12 mouse cellular contexts compared by ENCODE assay signal in the genomic region with DNA sequence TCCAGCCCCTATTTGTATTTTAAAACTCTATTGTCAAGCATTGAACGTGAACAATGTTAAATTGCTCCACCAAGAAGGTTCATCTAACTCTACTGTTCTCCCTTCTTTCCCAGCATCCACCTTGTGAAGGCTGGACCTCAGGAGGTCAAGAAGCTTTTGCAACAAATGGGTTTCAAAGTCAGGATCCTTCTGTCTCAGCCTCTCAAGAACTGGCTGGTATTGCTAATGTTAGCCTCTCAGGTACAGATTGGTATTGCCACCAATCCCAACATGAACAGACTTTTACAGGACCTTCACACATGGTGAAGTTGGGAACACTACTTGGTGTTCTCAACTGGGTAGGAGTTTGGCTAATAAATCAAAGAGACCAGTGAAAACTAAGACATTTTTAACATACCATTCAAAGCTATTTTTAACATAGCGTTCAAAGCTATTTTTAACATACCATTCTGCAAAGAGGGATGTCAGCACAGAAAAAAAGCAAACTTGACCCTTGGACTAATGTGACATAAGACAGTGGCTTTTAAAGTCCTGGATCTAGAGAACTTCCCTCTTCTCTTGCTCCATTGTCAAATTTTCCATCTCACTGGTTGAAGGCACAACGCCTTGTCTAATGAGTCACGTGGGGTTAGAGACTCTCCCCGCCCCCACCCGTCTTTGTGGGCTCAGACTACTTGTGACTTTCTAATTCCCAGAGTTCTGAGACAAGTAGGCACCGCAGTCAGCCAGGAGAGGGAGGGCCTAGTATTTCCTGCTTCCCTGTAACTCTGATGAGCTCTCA. TPM values are rescaled to one million over a fixed set of nuclear protein-coding genes. Genes with fewer than 3 reads are reported as not detected.
DNase-seq lines count a peak whose midpoint lies in the region; ATAC-seq and TF ChIP-seq lines count a peak whose summit lies in the region.
"Had no signal": no experiment of that assay in that cellular context is flagged by ENCODE, and none has a peak within 500 bp of the region (broad histone marks: within the 10 kb centered on the region; RNA-seq: fewer than 3 reads in every experiment).

No protein-coding gene starts in this region.

- no peak overlapping the region for H3K4me2 ChIP-seq in kidney, postnatal 0 days (ENCODE audit: low read length)
- no peak overlapping the region for H3K4me2 ChIP-seq in kidney, embryonic 16.5 days (replicated peaks; ENCODE audit: low read depth, low read length)
- no peak overlapping the region for H3K4me2 ChIP-seq in hindbrain, postnatal 0 days (ENCODE audit: low read depth, low read length)
- H3K4me2 ChIP-seq: limb, embryonic 12.5 days; midbrain, embryonic 12.5 days had no signal

- DNase-seq in embryo, embryonic 11 days: peak; percentile 27
- DNase-seq in embryo, embryonic 10 days (ENCODE audit: low spot score): no peak
- DNase-seq in kidney, postnatal 0 days (ENCODE audit: low spot score): peak; percentile 69
- DNase-seq in kidney, postnatal 14 days: peak; percentile 27
- DNase-seq in retina, embryonic 14.5 days (ENCODE audit: low spot score): peak; percentile 42
- DNase-seq in hindbrain, postnatal 0 days (ENCODE audit: low spot score): no peak
- no peak for DNase-seq in MN1 (ENCODE audit: low spot score)
- DNase-seq: cerebellum, adult 11 months; gastrocnemius, postnatal 14 days had no signal

- H3K4me1 ChIP-seq in kidney, postnatal 0 days (replicated peaks; ENCODE audit: insufficient read depth, low read length): peaks cover 4% of the 10 kb centered on the region; the same call in 1 of the 2 replicates
- peaks cover 9% of the 10 kb centered on the region for H3K4me1 ChIP-seq in kidney, embryonic 16.5 days (ENCODE audit: insufficient read depth, low read length)
- no peaks in the 10 kb centered on the region for H3K4me1 ChIP-seq in hindbrain, postnatal 0 days (ENCODE audit: insufficient read depth, low read length)

- H3K9ac ChIP-seq in kidney, postnatal 0 days (ENCODE audit: low read depth, low read length): no peak overlapping the region
- no peak overlapping the region for H3K9ac ChIP-seq in kidney, embryonic 16.5 days (replicated peaks; ENCODE audit: low read length)
- H3K9ac ChIP-seq in hindbrain, postnatal 0 days (replicated peaks; ENCODE audit: low read length): no peak overlapping the region
- H3K9ac ChIP-seq: limb, embryonic 12.5 days; midbrain, embryonic 12.5 days had no signal

- H3K27ac ChIP-seq in kidney, postnatal 0 days: no peak overlapping the region
- H3K27ac ChIP-seq in kidney, embryonic 16.5 days (ENCODE audit: low read length): no peak overlapping the region
- no peak overlapping the region for H3K27ac ChIP-seq in hindbrain, postnatal 0 days
- H3K27ac ChIP-seq: limb, embryonic 12.5 days had no signal

- WGBS in kidney, postnatal 0 days: 41% methylated on average over 7 of the region's 7 CpGs
- 47% methylated on average over 7 of the region's 7 CpGs for WGBS in kidney, embryonic 16.5 days
- 54% methylated on average over 7 of the region's 7 CpGs for WGBS in hindbrain, postnatal 0 days

- no peaks in the 10 kb centered on the region for H3K27me3 ChIP-seq in kidney, postnatal 0 days (ENCODE audit: insufficient read depth, low read length)
- H3K27me3 ChIP-seq in kidney, embryonic 16.5 days (ENCODE audit: insufficient read depth, low read length): no peaks in the 10 kb centered on the region
- H3K27me3 ChIP-seq in hindbrain, postnatal 0 days (ENCODE audit: insufficient read depth, low read length): no peaks in the 10 kb centered on the region
- H3K27me3 ChIP-seq: midbrain, embryonic 12.5 days had no signal

- TF ChIP-seq CTCF in kidney, postnatal 0 days (IDR thresholded peaks at IDR 0.05; ENCODE audit: low read depth): no peak
- TF ChIP-seq CTCF in hindbrain, postnatal 0 days (IDR thresholded peaks at IDR 0.05; ENCODE audit: low read depth): no peak

- H3K4me3 ChIP-seq in kidney, postnatal 0 days (replicated peaks; ENCODE audit: low read depth, low read length): no peak overlapping the region
- H3K4me3 ChIP-seq in kidney, embryonic 16.5 days (ENCODE audit: low read length): no peak overlapping the region
- no peak overlapping the region for H3K4me3 ChIP-seq in hindbrain, postnatal 0 days (ENCODE audit: low read length)
- H3K4me3 ChIP-seq: limb, embryonic 12.5 days; midbrain, embryonic 12.5 days had no signal

- no peaks in the 10 kb centered on the region for H3K36me3 ChIP-seq in kidney, postnatal 0 days (ENCODE audit: insufficient read depth, low read length)
- no peaks in the 10 kb centered on the region for H3K36me3 ChIP-seq in kidney, embryonic 16.5 days (ENCODE audit: insufficient read depth, low read length)
- no peaks in the 10 kb centered on the region for H3K36me3 ChIP-seq in hindbrain, postnatal 0 days (ENCODE audit: insufficient read depth, low read length)
- H3K36me3 ChIP-seq: limb, embryonic 12.5 days; midbrain, embryonic 12.5 days had no signal

- H3K9me3 ChIP-seq in kidney, postnatal 0 days (replicated peaks; ENCODE audit: low read length): no peaks in the 10 kb centered on the region
- H3K9me3 ChIP-seq in kidney, embryonic 16.5 days (ENCODE audit: low read length): no peaks in the 10 kb centered on the region
- H3K9me3 ChIP-seq in hindbrain, postnatal 0 days (ENCODE audit: low read length): no peaks in the 10 kb centered on the region
- H3K9me3 ChIP-seq: midbrain, embryonic 12.5 days had no signal

- ATAC-seq in kidney, postnatal 0 days (replicated peaks; ENCODE audit: low FRiP score, low read depth): no peak
- ATAC-seq in kidney, embryonic 16.5 days (ENCODE audit: low FRiP score, low TSS enrichment): no peak
- ATAC-seq in hindbrain, postnatal 0 days: no peak

RNA-seq across cellular contexts. Expression of gene Tal2, which starts 19.6 kb away (rescaled TPM):
- polyA plus RNA-seq in kidney, postnatal 0 days (2015; fragmentation: Nextera tagmentation; extraction: Ambion mirVana): 0.22 and 0.30 TPM in 2 replicates
- 0.08 and 0.09 TPM in 2 replicates for polyA plus RNA-seq in kidney, embryonic 16.5 days (2015; fragmentation: Nextera tagmentation; extraction: Ambion mirVana)
- total RNA-seq in hindbrain, postnatal 0 days (2014; rRNA removed): 0.42 TPM in 1 of 2 replicates, not detected in the other
- 0.16 TPM in 1 of 2 replicates, not detected in the other for polyA plus RNA-seq in hindbrain, postnatal 0 days (2015; fragmentation: Nextera tagmentation; extraction: Ambion mirVana)

RNA-seq across cellular contexts. Expression of gene Tmem38b, which starts 26.8 kb away (rescaled TPM):
- 10.6 and 11.3 TPM in 2 replicates for polyA plus RNA-seq in kidney, postnatal 0 days (2015; fragmentation: Nextera tagmentation; extraction: Ambion mirVana)
- polyA plus RNA-seq in kidney, embryonic 16.5 days (2015; fragmentation: Nextera tagmentation; extraction: Ambion mirVana): 7.4 and 9.1 TPM in 2 replicates
- 3.3 and 3.6 TPM in 2 replicates for total RNA-seq in hindbrain, postnatal 0 days (2014; rRNA removed)
- 6.2 and 7.0 TPM in 2 replicates for polyA plus RNA-seq in hindbrain, postnatal 0 days (2015; fragmentation: Nextera tagmentation; extraction: Ambion mirVana)

Comparison
In these comparisons a context has a peak if more than half of its experiments do, and no peak if none do; other contexts are left out.
1. DNase-seq: peak in embryo, embryonic 11 days (single experiment), kidney, postnatal 0 days (single experiment), kidney, postnatal 14 days (single experiment) and retina, embryonic 14.5 days (single experiment); none in embryo, embryonic 10 days (single experiment), hindbrain, postnatal 0 days (single experiment) and MN1 (single experiment).